Mouse (Mus musculus): ENCODE measurements around the gene Hsf5. TPM values are rescaled to one million over a fixed set of nuclear protein-coding genes. Genes with fewer than 3 reads are reported as not detected.

The Hsf5 gene
- polyA plus RNA-seq, 1 experiment from 2014 or later = 0.09 TPM

- Histone ChIP-seq H3K4me3 (no peak overlapping the region), H3K27ac (no peak overlapping the region), H3K36me3 (no peaks in the 10 kb centered on the region), H3K4me2 (no peak overlapping the region), H3K9ac (no peak overlapping the region), H3K9me3 (replicated peaks) (no peaks in the 10 kb centered on the region), H3K27me3 (no peaks in the 10 kb centered on the region), H3K4me1 (replicated peaks) (peaks cover 3% of the 10 kb centered on the region)
- WGBS = 70% methylated on average over 4 of the region's 4 CpGs
- no peak for ATAC-seq (replicated peaks; ENCODE audit: insufficient number of reproducible peaks, insufficient read depth, low FRiP score, low read depth)
These were observed 61.6 kb downstream of the Hsf5 start for GRCm38 (mm10) chr11:87678545-87678944.

- Histone ChIP-seq H3K9ac (no peak overlapping the region), H3K4me2 (no peak overlapping the region), H3K4me1 (replicated peaks) (peaks cover 3% of the 10 kb centered on the region), H3K27me3 (no peaks in the 10 kb centered on the region), H3K4me3 (no peak overlapping the region), H3K36me3 (no peaks in the 10 kb centered on the region), H3K9me3 (replicated peaks) (no peaks in the 10 kb centered on the region), H3K27ac (no peak overlapping the region)
- ATAC-seq (replicated peaks; ENCODE audit: insufficient number of reproducible peaks, insufficient read depth, low FRiP score, low read depth) = no peak
- 81% methylated on average over 7 of the region's 7 CpGs for WGBS
These were observed 62.0 kb downstream of the Hsf5 start for GRCm38 (mm10) chr11:87678976-87679375.

- H3K36me3 ChIP-seq = no peaks in the 10 kb centered on the region
- no peak overlapping the region for H3K4me2 ChIP-seq
- H3K4me1 ChIP-seq (replicated peaks) = peaks cover 3% of the 10 kb centered on the region
- no peaks in the 10 kb centered on the region for H3K9me3 ChIP-seq (replicated peaks)
- H3K27me3 ChIP-seq = no peaks in the 10 kb centered on the region
- 76% methylated on average over 9 of the region's 9 CpGs for WGBS
- H3K9ac ChIP-seq = no peak overlapping the region
- no peak overlapping the region for H3K27ac ChIP-seq
- no peak for ATAC-seq (replicated peaks; ENCODE audit: insufficient number of reproducible peaks, insufficient read depth, low FRiP score, low read depth)
- H3K4me3 ChIP-seq = no peak overlapping the region
These were observed 63.8 kb downstream of the Hsf5 start for GRCm38 (mm10) chr11:87680786-87681185.

DNA sequence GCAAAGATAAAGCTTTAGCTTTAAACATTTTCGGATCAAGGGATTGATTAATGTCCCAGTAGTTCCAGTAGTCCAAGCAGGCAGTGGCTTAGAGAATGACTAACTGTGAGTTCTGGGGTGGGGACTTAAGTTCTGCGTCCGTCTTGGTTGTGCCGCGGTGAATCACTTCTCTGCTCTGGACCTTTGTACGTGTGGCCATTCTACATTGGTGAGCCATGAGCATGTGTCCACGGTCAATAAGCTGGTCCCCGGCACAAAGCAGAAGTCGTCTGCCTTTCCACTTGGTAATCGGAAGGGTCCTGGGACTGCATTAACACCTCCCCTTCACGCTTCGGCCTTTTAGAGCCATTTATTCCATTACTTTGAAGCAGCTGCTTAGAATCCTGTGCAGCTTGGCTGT is 65.1 kb downstream of the Hsf5 start:
- no peak for ATAC-seq (replicated peaks; ENCODE audit: insufficient number of reproducible peaks, insufficient read depth, low FRiP score, low read depth)
- no peak overlapping the region for H3K27ac ChIP-seq

DNA sequence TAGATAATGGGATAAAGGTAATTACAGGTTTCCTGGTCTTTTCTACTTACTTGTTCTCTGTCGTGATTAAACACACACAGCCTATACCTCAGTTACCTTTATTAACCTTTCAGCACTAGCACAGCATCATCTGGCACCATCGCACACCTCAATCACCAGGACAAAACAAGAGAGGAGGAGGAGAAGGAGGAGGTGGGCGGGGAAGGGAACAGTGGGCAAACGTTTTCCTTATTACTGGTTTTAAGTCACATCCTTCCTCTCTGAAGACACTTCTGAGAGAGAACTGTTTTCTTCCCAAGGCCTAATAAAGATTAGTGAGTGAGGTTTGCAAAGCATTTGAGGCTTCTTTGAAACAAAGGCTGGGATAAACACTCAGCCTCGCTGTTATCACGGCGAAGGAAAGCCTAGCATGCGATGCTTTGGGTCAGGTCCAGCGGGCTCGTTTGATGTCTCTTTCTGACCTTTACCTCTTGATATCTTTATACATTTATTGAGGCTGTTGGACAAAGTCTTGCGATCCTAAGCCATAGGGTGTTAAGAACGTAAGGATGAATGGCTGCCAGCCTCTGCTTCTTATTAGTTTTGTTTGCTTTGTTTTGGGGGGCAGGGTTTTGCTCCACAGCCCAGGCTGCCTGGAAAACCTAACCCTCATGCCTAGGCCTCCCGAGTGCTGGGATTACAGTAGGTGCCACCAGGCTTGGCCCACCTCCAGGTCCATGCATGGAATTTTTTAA is 66.0 kb downstream of the Hsf5 start:
- no peak for ATAC-seq (replicated peaks; ENCODE audit: insufficient number of reproducible peaks, insufficient read depth, low FRiP score, low read depth)
- 39% methylated on average over 13 of the region's 13 CpGs for WGBS
- Histone ChIP-seq H3K4me1 (replicated peaks) (peaks cover 12% of the 10 kb centered on the region), H3K9me3 (replicated peaks) (no peaks in the 10 kb centered on the region), H3K36me3 (no peaks in the 10 kb centered on the region), H3K27ac (peak overlapping the region; percentile 22; the same call in 1 of the 2 replicates), H3K4me2 (no peak overlapping the region), H3K9ac (no peak overlapping the region), H3K4me3 (no peak overlapping the region), H3K27me3 (no peaks in the 10 kb centered on the region)

More for the DNA sequence above, 65.1 kb downstream of the Hsf5 start:
- H3K9ac ChIP-seq = no peak overlapping the region
- H3K27me3 ChIP-seq = no peaks in the 10 kb centered on the region
- WGBS = 84% methylated on average over 12 of the region's 12 CpGs
- no peaks in the 10 kb centered on the region for H3K36me3 ChIP-seq
- peaks cover 3% of the 10 kb centered on the region for H3K4me1 ChIP-seq (replicated peaks)
- H3K4me3 ChIP-seq = no peak overlapping the region
- H3K9me3 ChIP-seq (replicated peaks) = no peaks in the 10 kb centered on the region
- no peak overlapping the region for H3K4me2 ChIP-seq

- H3K9ac ChIP-seq = no peak overlapping the region
- no peaks in the 10 kb centered on the region for H3K9me3 ChIP-seq (replicated peaks)
- H3K27me3 ChIP-seq = no peaks in the 10 kb centered on the region
- H3K4me1 ChIP-seq (replicated peaks) = peaks cover 27% of the 10 kb centered on the region
- no peak for ATAC-seq (replicated peaks; ENCODE audit: insufficient number of reproducible peaks, insufficient read depth, low FRiP score, low read depth)
- H3K4me2 ChIP-seq = no peak overlapping the region
- WGBS = 49% methylated on average over 7 of the region's 7 CpGs
- H3K27ac ChIP-seq = no peak overlapping the region
- H3K36me3 ChIP-seq = no peaks in the 10 kb centered on the region
- no peak overlapping the region for H3K4me3 ChIP-seq
These were observed 69.4 kb downstream of the Hsf5 start for GRCm38 (mm10) chr11:87686407-87686806.

- Histone ChIP-seq H3K4me3 (no peak overlapping the region), H3K9ac (no peak overlapping the region), H3K36me3 (no peaks in the 10 kb centered on the region), H3K4me2 (no peak overlapping the region), H3K27me3 (no peaks in the 10 kb centered on the region), H3K9me3 (replicated peaks) (no peaks in the 10 kb centered on the region), H3K27ac (no peak overlapping the region), H3K4me1 (replicated peaks) (peaks cover 27% of the 10 kb centered on the region)
- WGBS = 51% methylated on average over 15 of the region's 15 CpGs
- ATAC-seq (replicated peaks; ENCODE audit: insufficient number of reproducible peaks, insufficient read depth, low FRiP score, low read depth) = no peak
These were observed 70.6 kb downstream of the Hsf5 start for GRCm38 (mm10) chr11:87687246-87688225.

DNA sequence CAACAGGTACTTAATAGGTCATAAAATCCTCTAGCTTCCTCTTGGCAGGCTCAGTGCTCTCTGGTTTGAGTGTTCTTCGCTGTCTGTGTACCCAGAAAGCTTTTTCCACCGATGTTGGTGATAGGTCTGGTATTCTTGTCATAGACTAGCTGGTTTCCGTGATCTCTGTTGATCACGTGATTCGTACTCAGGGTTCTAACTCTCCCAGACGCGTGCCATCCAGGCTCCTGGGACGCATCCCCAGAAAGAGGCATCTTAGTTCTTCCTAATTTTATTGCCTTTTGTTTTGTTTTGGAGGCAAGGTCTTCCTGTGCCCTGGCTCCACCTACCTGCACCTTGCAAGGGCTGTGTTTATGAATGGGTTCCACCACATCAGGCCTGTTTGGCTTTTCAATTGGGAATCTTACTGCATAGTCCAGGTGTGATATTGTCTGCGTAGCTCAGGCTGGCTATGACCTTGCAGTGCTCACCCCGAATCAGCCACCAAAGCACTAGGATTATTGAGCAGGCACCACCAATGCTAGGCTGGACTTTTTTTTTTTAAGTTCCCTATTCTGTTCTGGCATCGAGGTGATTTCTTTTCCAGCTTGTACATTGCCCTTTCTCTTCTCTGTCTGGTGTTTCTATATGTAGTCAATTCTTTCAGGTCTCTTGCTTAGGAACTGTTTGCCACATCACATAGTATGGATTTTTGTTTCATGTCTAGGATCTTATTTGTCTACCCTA is 71.7 kb downstream of the Hsf5 start:
- no peaks in the 10 kb centered on the region for H3K27me3 ChIP-seq
- H3K27ac ChIP-seq = peak overlapping the region; percentile 58; the same call in 1 of the 2 replicates
- peak overlapping the region; percentile 47 for H3K4me2 ChIP-seq
- peaks cover 24% of the 10 kb centered on the region for H3K4me1 ChIP-seq (replicated peaks)
- no peak overlapping the region for H3K4me3 ChIP-seq
- no peaks in the 10 kb centered on the region for H3K9me3 ChIP-seq (replicated peaks)
- WGBS = 81% methylated on average over 11 of the region's 11 CpGs
- no peak for ATAC-seq (replicated peaks; ENCODE audit: insufficient number of reproducible peaks, insufficient read depth, low FRiP score, low read depth)
- H3K36me3 ChIP-seq = no peaks in the 10 kb centered on the region
- no peak overlapping the region for H3K9ac ChIP-seq

- Histone ChIP-seq H3K4me2 (peak overlapping the region; percentile 47), H3K9me3 (replicated peaks) (no peaks in the 10 kb centered on the region), H3K36me3 (no peaks in the 10 kb centered on the region), H3K27me3 (no peaks in the 10 kb centered on the region), H3K9ac (no peak overlapping the region), H3K4me3 (no peak overlapping the region), H3K4me1 (replicated peaks) (peaks cover 24% of the 10 kb centered on the region), H3K27ac (peak overlapping the region; percentile 58)
- peak; percentile 60 for ATAC-seq (replicated peaks; ENCODE audit: insufficient number of reproducible peaks, insufficient read depth, low FRiP score, low read depth)
- WGBS = 5% methylated on average over 7 of the region's 7 CpGs
These were observed 72.4 kb downstream of the Hsf5 start for GRCm38 (mm10) chr11:87689402-87689808.

GRCm38 (mm10) chr11:87690054-87690740 is 73.2 kb downstream of the Hsf5 start:
- ATAC-seq (replicated peaks; ENCODE audit: insufficient number of reproducible peaks, insufficient read depth, low FRiP score, low read depth) = no peak
- Histone ChIP-seq H3K4me1 (replicated peaks) (peaks cover 24% of the 10 kb centered on the region), H3K36me3 (no peaks in the 10 kb centered on the region), H3K9me3 (replicated peaks) (no peaks in the 10 kb centered on the region), H3K4me2 (0 out of 2 replicates have a peak overlapping the region, but pooled peaks have one; percentile 47), H3K27ac (peak overlapping the region; percentile 58), H3K4me3 (no peak overlapping the region), H3K27me3 (no peaks in the 10 kb centered on the region), H3K9ac (no peak overlapping the region)
- 53% methylated on average over 16 of the region's 16 CpGs for WGBS
